Mouse (Mus musculus): ENCODE results near the gene Gm3149. TPM values are rescaled to one million over a fixed set of nuclear protein-coding genes. Genes with fewer than 3 reads are reported as not detected.
"Not testable (repeated sequence)": the region's sequence is repeated elsewhere in the genome, so short reads cannot be mapped to it uniquely, and the experiment has no call there.

Gene Gm3149
- not detected in 2 replicates for polyA plus RNA-seq (2015; fragmentation: Nextera tagmentation; extraction: Ambion mirVana)

- not testable (repeated sequence) for H3K4me2 ChIP-seq; H3K4me1 ChIP-seq; ATAC-seq (replicated peaks); H3K27ac ChIP-seq; H3K9ac ChIP-seq; H3K27me3 ChIP-seq (replicated peaks); H3K9me3 ChIP-seq; H3K4me3 ChIP-seq; H3K36me3 ChIP-seq (replicated peaks)
- no CpG with 5 or more reads among the region's 1 CpGs for WGBS
Observed at GRCm38 (mm10) chr14:4316983-4317382, at the start of gene Gm3149. TSS of gene Gm3149 (plus strand) at chr14:4317283.

- not testable (repeated sequence) for H3K27me3 ChIP-seq (replicated peaks); H3K4me1 ChIP-seq; H3K9ac ChIP-seq; H3K4me3 ChIP-seq; H3K4me2 ChIP-seq; H3K9me3 ChIP-seq; H3K36me3 ChIP-seq (replicated peaks); ATAC-seq (replicated peaks); H3K27ac ChIP-seq
- 93% methylated on average over 2 of the region's 2 CpGs for WGBS
Observed at GRCm38 (mm10) chr14:4269238-4269950, 47.7 kb upstream of the Gm3149 start.

DNA sequence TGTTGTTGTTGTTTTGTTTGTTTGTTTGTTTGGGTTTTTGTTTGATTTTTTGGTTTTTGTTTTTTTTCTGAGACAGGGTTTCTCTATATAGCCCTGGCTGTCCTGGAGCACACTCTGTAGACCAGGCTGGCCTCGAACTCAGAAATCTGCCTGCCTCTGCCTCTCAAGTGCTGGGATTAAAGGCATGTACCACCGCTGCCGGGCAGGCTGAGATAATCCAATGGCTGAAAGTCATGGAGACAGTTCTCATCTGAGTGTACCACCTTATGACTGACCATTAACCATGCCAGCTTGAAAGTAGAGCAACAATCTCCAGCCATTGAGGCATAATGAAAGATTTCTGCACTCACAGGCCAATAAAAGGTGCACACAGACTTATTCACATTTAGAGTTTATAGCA, 37.3 kb upstream of the Gm3149 start:
- H3K27ac ChIP-seq; H3K9me3 ChIP-seq; H3K27me3 ChIP-seq (replicated peaks); ATAC-seq (replicated peaks); H3K4me1 ChIP-seq; H3K4me3 ChIP-seq; H3K4me2 ChIP-seq; H3K9ac ChIP-seq; H3K36me3 ChIP-seq (replicated peaks): not testable (repeated sequence)
- WGBS, result 76% methylated on average over 3 of the region's 3 CpGs

DNA sequence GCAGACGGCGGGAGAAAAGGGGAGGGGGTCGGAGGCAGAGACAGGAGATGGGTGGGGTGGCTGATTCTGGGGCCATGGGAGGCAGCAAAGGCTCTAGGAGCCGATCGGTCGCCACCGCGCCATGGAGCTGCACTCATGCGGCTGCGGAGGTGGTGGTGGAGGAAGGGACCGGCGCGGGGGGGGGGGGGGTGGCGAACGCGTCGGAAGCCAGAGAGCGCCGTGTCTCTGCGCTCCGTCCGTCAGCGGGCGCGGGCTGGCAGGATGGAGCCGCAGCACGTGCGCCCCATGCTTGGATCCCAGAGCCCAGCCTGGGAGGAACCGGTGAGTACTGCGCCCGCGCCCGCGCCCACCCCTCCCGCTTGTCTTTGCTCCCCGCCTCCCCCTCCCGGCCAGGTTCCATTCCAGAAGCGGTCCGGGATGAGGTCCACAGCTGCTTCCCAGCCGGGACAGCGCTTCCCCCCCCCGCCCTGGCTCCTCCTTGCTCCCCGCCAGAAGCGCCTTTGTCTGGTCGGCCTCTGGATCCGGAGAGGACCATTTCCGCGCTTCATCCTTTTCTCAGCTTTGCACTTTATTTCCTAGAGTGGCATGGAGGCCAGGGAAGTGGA, 17.5 kb downstream of the Gm3149 start, which contains the start of gene 2610042L04Rik:
Gene 2610042L04Rik (plus strand): TSS at position 288 of the 605 bp plus-strand sequence.
- H3K4me1 ChIP-seq; H3K36me3 ChIP-seq (replicated peaks); H3K9me3 ChIP-seq; ATAC-seq (replicated peaks); H3K27me3 ChIP-seq (replicated peaks): not testable (repeated sequence)
- Histone ChIP-seq H3K4me2 (peak within 1 kb of the TSS; percentile 63), H3K4me3 (peak within 1 kb of the TSS; percentile 50), H3K27ac (peak within 1 kb of the TSS; percentile 45; the same call in 1 of the 2 replicates), H3K9ac (peak within 1 kb of the TSS; percentile 61)
- WGBS, result 4% methylated on average over 13 of the region's 48 CpGs

- not testable (repeated sequence) for ATAC-seq (replicated peaks); H3K27ac ChIP-seq; H3K9me3 ChIP-seq; H3K9ac ChIP-seq; H3K36me3 ChIP-seq (replicated peaks); H3K27me3 ChIP-seq (replicated peaks); H3K4me3 ChIP-seq; H3K4me1 ChIP-seq
- WGBS, result 6% methylated on average over 8 of the region's 8 CpGs
- H3K4me2 ChIP-seq, result peak overlapping the region; percentile 63; the same call in 1 of the 2 replicates
Observed at GRCm38 (mm10) chr14:4335506-4335905, 18.4 kb downstream of the Gm3149 start.

DNA sequence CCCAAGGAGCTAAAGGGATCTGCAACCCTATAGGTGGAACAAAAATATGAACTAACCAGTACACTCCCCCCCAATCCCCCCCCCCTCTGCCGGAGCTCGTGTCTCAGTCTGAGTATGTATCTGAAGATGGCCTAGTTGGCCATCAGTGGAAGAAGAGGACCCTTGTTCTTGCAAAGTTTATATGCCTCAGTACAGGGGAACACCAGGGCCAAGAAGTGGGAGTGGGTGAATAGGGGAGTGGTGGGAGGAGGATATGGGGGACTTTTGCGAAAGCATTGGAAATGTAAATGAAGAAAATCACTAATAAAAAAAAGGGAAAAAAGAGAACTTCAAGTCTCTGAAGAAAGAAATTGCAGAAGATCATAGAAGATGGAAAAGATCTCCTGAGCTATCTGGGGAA, 51.9 kb downstream of the Gm3149 start:
- H3K9ac ChIP-seq; ATAC-seq (replicated peaks); H3K4me2 ChIP-seq; H3K4me3 ChIP-seq; H3K9me3 ChIP-seq; H3K27ac ChIP-seq; H3K4me1 ChIP-seq; H3K27me3 ChIP-seq (replicated peaks); H3K36me3 ChIP-seq (replicated peaks): not testable (repeated sequence)
- 96% methylated on average over 3 of the region's 3 CpGs for WGBS

GRCm38 (mm10) chr14:4369691-4370090, 52.6 kb downstream of the Gm3149 start:
- WGBS, result 80% methylated on average over 3 of the region's 3 CpGs
- not testable (repeated sequence) for H3K27ac ChIP-seq; H3K27me3 ChIP-seq (replicated peaks); H3K4me3 ChIP-seq; H3K4me1 ChIP-seq; H3K9ac ChIP-seq; H3K9me3 ChIP-seq; H3K4me2 ChIP-seq; H3K36me3 ChIP-seq (replicated peaks); ATAC-seq (replicated peaks)

Other genes starting within 250 kb of the Gm3149 start
- gene Gm3115, start 233.2 kb upstream of the Gm3149 start, polyA plus RNA-seq (2015; fragmentation: Nextera tagmentation; extraction: Ambion mirVana), result not detected in 2 replicates
- 5.3 TPM in 2 replicates for gene Gm8108, start 206.8 kb upstream of the Gm3149 start, polyA plus RNA-seq (2015; fragmentation: Nextera tagmentation; extraction: Ambion mirVana)
- not detected in 2 replicates for gene Gm3127, start 152.3 kb upstream of the Gm3149 start, polyA plus RNA-seq (2015; fragmentation: Nextera tagmentation; extraction: Ambion mirVana)
- 8.0 and 10.0 TPM in 2 replicates for gene Gm2974, start 134.7 kb upstream of the Gm3149 start, polyA plus RNA-seq (2015; fragmentation: Nextera tagmentation; extraction: Ambion mirVana)
- not detected in 2 replicates for gene Gm3138, start 67.7 kb upstream of the Gm3149 start, polyA plus RNA-seq (2015; fragmentation: Nextera tagmentation; extraction: Ambion mirVana)
- gene 2610042L04Rik, start 17.5 kb downstream of the Gm3149 start, polyA plus RNA-seq (2015; fragmentation: Nextera tagmentation; extraction: Ambion mirVana), result 6.4 and 7.9 TPM in 2 replicates
- gene Gm3159, start 80.2 kb downstream of the Gm3149 start, polyA plus RNA-seq (2015; fragmentation: Nextera tagmentation; extraction: Ambion mirVana), result not detected in 2 replicates
- gene Gm3164, start 98.2 kb downstream of the Gm3149 start, polyA plus RNA-seq (2015; fragmentation: Nextera tagmentation; extraction: Ambion mirVana), result 4.5 and 5.6 TPM in 2 replicates
- gene Gm3173, start 113.7 kb downstream of the Gm3149 start, polyA plus RNA-seq (2015; fragmentation: Nextera tagmentation; extraction: Ambion mirVana), result 1.2 and 2.4 TPM in 2 replicates
- gene Gm3182, start 164.5 kb downstream of the Gm3149 start, polyA plus RNA-seq (2015; fragmentation: Nextera tagmentation; extraction: Ambion mirVana), result not detected in 2 replicates
- gene Gm3047, start 238.1 kb downstream of the Gm3149 start, polyA plus RNA-seq (2015; fragmentation: Nextera tagmentation; extraction: Ambion mirVana), result not detected in 2 replicates